Mouse (Mus musculus) lung, adult 2 months (tissue): ENCODE data around the gene Arid1b. TPM values are rescaled to one million over a fixed set of nuclear protein-coding genes. Genes with fewer than 3 reads are reported as not detected.

Source experiments
- DNase-seq: peaks from one replicate; pipeline ENCODE4 v3.0.0; 2022
- H3K4me1 ChIP-seq: fragments of 200-500 bp; 2 replicates; pipeline ENCODE4 v1.6.1; 2011; ENCODE audit warnings: low read length; ENCODE audit not compliant: control insufficient read depth, insufficient read depth
- H3K4me3 ChIP-seq: fragments of 200-500 bp; replicated peaks from 2 replicates; pipeline ENCODE3; 2011; ENCODE audit warnings: low read depth, mild to moderate bottlenecking, control low read depth, low read length; ENCODE audit errors: extremely low read depth
- CTCF ChIP-seq: fragments of 200-500 bp; IDR thresholded peaks from 2 replicates; pipeline ENCODE4 v1.5.1; 2011; ENCODE audit warnings: mild to moderate bottlenecking, low read length, control low read depth; ENCODE audit not compliant: insufficient read depth
- POLR2A ChIP-seq: fragments of 200-500 bp; IDR thresholded peaks from 2 replicates; pipeline ENCODE4 v1.6.1; 2011; ENCODE audit warnings: low read depth, mild to moderate bottlenecking, control low read depth, low read length, borderline replicate concordance; ENCODE audit errors: extremely low read depth
- WGBS: fragments of 180-500 bp; shearing (Covaris S2); methylation state at CpG from one replicate; pipeline ENCODE4 v1.1.7; 2018; 5-methylcytosine and 5-hydroxymethylcytosine counted together
- polyA plus RNA-seq: library from polyadenylated mRNA; depleted of rRNA; stranded (reverse); fragments of >200 nt; gene quantifications from 2 replicates; pipeline ENCODE4 v1.2.3, GENCODE M21; 2012

The Arid1b gene
- polyA plus RNA-seq, 1 experiment: 60.1 TPM

DNA sequence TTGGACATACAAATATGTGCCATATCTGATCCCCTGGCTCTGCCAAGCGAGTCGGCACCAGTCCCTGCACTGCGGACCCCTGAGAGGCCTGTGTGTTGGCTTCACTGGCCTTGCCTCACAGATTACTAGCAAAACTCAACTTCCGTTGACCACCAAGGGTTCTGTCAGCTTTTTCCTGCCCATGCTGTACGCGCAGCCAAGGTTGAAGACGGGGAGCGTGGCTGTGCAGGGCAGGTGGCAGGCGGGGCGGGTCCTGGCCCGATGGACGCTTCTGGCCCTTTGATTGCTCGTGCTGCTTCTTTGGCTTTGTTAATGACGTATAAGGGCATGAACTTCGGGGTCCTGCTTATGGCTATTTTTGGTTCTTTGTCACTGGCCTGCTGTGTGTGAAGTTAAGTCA is 253.6 kb downstream of the Arid1b start:
- TF ChIP-seq CTCF (no peak), POLR2A (no peak)
- Histone ChIP-seq H3K4me3 (no peak overlapping the region), H3K4me1 (peaks cover 9% of the 10 kb centered on the region; the same call in 1 of the 2 replicates)
- WGBS: 86% methylated on average over 15 of the region's 15 CpGs
- DNase-seq: no peak

DNA sequence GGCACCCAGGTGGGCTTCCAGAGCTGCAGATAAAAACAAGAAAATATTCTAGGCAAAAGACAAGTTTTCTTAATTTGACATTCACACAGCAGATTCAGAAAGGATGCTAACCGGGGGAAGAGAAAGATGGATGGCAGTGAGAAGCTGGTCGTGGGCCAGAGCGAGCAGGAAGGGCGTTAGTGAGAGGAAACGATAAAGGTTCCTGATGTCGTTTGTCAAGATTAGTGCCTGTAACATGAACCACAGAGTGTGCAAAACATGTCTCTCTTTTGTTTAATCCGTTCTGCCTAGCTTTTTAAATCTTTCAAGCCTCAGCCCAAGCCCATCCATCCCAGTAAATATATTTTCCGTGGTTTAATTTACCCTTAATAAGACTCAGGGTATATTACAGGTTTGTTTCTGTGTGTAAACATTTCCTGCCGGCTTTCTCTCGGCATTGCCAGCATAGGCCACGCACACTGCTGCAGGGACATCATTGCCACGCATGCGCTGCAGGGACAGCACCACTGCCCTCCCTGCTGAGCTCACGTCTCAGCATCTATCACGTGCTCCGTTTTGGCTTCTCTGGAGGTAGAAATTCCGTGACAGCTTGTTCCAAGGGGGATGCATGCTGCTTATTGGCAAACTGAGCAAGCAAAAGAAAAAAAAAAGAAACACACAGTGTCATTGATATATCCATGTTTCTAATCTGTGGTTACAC is 255.0 kb downstream of the Arid1b start:
- no peak for DNase-seq
- WGBS: 29% methylated on average over 17 of the region's 17 CpGs
- Histone ChIP-seq H3K4me1 (peaks cover 9% of the 10 kb centered on the region; the same call in 1 of the 2 replicates), H3K4me3 (no peak overlapping the region)
- TF ChIP-seq POLR2A: no peak
- TF ChIP-seq CTCF: no peak

DNA sequence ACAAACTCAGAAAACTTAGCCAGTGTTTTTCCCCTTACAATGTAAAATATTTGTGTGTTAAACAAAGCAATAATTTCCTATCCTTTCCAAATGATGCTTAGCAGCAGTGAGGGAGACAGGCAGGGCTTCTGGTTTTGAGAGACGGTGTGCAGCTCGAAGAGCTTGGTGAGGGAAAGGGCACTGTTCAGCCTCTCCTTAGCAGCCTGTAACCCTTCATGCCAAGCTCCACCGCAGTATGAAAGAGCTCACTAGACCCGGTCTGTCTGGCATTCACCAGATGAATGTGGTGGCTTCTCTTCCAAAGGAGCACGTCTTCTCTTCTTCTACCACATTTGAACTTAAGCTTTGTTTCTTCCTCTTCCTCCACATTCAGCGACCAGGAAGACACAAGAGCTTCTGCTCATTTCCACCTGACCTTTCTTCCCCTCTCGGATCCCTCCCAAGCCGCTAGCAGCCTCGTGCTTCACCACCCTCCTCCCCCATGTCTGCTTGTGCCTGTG is 255.6 kb downstream of the Arid1b start:
- no peak for DNase-seq
- WGBS: 59% methylated on average over 9 of the region's 9 CpGs
- TF ChIP-seq CTCF: no peak
- TF ChIP-seq POLR2A: no peak
- no peak overlapping the region for H3K4me3 ChIP-seq
- H3K4me1 ChIP-seq: peaks cover 9% of the 10 kb centered on the region; the same call in 1 of the 2 replicates

DNA sequence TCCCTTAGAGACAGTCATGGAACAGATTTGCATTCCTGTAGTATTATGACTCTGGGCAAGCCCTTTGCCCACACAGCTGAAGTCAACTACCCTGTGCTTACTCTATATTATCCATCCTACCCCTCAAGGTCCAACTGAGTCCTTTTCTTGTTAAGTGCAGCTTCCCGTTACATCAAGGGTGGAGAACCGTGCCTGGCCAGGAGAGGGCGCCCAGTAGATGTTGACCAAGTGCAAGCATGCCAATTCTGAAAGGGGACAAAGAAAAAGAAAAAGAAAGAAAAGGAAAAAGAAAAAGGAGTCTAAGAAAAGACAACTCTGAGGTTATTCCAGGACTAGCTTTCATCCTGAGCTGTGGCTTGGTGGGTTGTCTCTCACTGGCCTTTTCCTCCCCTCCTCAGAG is 258.3 kb downstream of the Arid1b start:
- Histone ChIP-seq H3K4me3 (no peak overlapping the region), H3K4me1 (peaks cover 9% of the 10 kb centered on the region; the same call in 1 of the 2 replicates)
- DNase-seq: peak; percentile 78
- 22% methylated on average over 3 of the region's 3 CpGs for WGBS
- TF ChIP-seq POLR2A (no peak), CTCF (peak; percentile 82)

DNA sequence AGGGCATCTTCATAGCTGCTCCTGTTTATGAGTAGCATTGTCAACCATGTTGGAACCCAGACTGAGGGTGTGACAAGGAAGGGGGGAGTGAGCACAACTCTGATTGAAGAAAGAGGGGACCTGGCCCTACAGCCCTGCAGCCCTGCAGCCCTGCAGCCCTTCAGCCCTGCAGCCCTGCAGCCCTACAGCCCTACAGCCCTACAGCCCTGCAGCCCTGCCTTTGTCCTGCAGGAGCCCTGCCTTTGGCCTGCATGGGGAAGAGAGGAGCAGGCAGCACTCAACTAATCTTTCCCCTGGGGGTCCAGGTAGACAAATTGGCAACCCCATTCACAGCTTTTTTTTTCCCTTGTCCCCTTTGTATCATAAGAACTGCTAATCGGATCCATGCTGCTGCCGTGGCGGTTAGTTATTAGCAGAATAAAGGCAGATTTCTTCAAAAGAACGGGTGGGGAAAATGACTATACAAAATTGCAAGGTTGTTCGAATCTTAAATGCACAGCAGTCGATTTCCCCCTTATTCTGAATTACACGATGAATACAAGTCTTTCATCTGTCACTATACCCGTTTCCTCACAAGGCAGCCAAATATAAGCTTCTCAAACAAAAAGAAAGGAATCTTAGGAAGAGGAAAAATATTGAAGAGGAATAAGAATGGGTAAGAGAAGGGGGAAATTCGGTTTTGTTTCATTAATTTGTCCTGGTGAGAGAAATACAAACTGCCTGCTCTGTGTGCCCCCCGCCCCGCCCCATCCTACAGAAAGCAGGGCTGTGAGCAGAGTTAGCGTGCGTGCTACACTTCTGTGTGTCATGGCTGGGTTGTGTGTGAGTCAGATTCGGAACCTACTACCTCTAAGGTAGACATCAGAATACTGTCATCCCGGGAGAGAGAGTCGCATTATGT is 260.8 kb downstream of the Arid1b start:
- Histone ChIP-seq H3K4me1 (no peaks in the 10 kb centered on the region), H3K4me3 (no peak overlapping the region)
- DNase-seq: no peak
- WGBS: 88% methylated on average over 16 of the region's 16 CpGs
- TF ChIP-seq CTCF (no peak), POLR2A (no peak)

DNA sequence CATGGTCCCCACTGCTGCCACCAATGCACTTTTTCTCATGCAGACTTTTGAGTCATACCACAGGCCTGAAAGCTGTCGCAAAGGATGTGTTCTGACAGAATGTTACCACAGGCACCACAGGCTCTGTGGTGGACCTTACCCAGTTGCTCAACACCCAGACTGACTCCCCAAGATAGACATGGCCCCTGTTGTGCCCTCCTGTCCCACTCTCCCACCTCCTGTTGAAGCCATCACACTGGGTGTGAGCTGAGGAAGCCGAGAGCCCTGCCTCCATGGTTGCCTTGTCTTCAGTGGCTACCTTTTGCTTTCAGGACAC is 261.4 kb downstream of the Arid1b start:
- WGBS: 90% methylated on average over 2 of the region's 2 CpGs
- TF ChIP-seq POLR2A: no peak
- TF ChIP-seq CTCF: no peak
- Histone ChIP-seq H3K4me1 (no peaks in the 10 kb centered on the region), H3K4me3 (no peak overlapping the region)
- no peak for DNase-seq

DNA sequence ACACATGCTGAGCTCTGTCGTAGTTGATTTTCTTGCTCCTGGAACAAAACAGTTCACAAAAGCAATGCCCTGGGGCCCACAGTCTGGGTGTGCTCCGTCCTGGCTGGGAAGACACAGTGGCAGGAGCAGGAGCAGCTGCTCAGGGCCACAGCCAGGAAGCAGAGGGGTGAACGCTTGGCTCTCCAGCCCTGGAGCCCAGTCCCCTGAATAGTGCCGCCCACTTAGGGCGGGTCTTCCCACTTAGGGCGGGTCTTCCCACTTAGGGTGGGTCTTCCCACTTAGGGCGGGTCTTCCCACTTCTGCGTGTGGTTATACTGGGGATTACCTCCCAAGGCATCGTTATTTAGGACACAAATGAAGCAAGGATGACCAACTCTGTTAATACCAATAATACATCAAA is 264.8 kb downstream of the Arid1b start:
- 65% methylated on average over 9 of the region's 9 CpGs for WGBS

DNA sequence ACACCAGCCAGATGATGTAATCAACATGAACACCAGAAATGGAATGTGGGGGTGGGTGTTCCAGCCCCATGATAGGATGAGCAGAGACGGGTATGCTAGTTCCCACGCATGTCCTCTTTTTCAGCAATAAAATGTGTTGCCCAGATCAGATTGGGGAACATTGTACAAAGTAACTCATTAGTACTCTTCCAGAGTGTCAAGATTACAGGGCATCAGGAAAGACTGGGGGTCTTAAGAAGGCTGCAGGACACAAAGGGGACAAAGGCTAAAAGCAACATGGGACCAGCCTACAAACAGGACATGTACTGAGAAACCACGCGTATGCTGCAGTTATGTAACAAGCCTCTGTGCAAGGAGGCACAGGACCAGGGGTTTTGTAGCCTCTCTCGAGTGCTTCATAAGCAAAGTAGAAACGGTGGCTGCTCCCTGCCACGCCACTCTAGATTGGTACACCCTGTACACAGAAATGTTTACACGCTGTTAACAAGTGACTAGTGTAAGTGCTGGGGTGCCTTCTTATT is 267.1 kb downstream of the Arid1b start:
- WGBS: 60% methylated on average over 8 of the region's 8 CpGs
- no peak overlapping the region for H3K4me3 ChIP-seq
- TF ChIP-seq POLR2A (no peak), CTCF (no peak)
- H3K4me1 ChIP-seq: peaks cover 9% of the 10 kb centered on the region
- no peak for DNase-seq

More for the DNA sequence above, 264.8 kb downstream of the Arid1b start:
- Histone ChIP-seq H3K4me1 (peaks cover 9% of the 10 kb centered on the region), H3K4me3 (no peak overlapping the region)
- no peak for TF ChIP-seq POLR2A
- no peak for DNase-seq

DNA sequence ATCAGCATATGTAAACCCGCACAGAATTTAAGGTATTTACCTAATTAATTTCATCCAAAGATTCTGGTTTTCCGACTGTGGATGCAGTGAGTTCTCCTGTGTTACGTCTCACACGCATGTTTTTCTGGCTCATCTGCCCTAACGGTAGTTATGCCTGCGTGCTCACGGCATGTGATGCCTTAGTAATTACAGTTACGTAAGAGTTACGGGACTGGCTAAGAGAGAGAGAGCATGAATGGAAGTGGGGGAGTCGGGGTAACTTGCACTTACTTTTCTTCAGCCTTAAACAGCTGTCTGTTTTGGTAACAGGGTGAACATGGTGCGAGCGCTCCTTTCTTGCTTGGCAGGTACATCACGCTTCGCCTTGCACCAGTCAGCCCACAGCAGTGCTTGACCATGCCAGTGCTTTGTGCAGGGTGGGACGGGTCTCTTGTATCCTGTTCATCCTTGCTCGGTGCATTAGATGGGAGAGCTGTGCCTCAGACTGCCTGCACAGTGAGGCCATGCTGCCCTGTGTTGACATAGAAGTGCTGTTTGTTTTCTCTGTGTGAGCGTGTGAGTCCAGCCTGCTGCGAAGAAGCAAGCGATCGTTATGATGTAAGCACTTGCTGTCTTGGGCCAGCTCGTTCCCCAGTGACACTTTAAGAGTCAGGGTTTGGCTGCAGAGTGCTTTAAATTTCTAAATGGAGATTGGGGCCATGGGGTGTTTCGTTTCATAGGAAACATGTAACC is 267.9 kb downstream of the Arid1b start:
- no peak overlapping the region for H3K4me3 ChIP-seq
- 53% methylated on average over 22 of the region's 22 CpGs for WGBS
- DNase-seq: no peak
- peaks cover 9% of the 10 kb centered on the region for H3K4me1 ChIP-seq
- TF ChIP-seq CTCF (no peak), POLR2A (no peak)
